In the genomic region with DNA sequence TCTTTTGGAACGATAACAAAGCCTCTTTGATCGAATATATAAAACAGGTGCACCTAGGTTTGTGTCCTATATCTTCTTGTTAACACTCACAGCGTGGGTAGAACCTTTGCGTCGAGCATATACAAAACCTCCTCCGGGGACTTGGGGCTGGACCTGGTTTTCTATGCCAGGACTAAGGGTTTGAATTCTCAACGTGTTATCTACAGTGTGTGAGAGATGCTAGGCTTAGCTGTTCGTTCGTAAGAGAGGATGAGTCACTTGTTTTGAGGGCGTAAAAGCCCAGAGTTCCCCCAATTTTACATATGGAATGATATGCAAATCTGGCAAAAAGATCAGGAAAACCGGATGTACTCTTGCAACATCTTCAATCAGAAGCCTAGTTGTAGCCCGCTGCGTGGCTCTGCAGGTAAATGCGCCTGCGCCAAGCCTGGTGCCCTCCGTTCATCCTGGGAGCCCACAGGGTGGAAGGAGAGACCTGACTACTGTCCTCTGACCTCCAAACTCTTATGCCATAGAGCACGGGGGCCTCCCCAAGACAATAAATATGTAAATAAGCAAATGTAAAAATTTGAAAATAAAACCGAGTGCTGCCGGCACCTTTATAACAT, we compare ENCODE assay signal across 7 mouse cellular contexts. TPM values are rescaled to one million over a fixed set of nuclear protein-coding genes. Genes with fewer than 3 reads are reported as not detected.
DNase-seq lines count a peak whose midpoint lies in the region; ATAC-seq and TF ChIP-seq lines count a peak whose summit lies in the region.

No protein-coding gene starts in this region.

- no peak for TF ChIP-seq CTCF in MEL (IDR thresholded peaks at IDR 0.05 in 2 of 3, conservative IDR thresholded peaks at IDR 0.05 in 1 of 3; ENCODE audit: control insufficient read depth in 1 of 3, insufficient read depth in 1 of 3, low read depth in 2 of 3, low read length in 3 of 3, poor library complexity in 1 of 3, severe bottlenecking in 1 of 3)
- no peak for TF ChIP-seq CTCF in hindbrain, postnatal 0 days (IDR thresholded peaks at IDR 0.05; ENCODE audit: low read depth)

- no peaks in the 10 kb centered on the region for H3K79me2 ChIP-seq in MEL (ENCODE audit: control insufficient read depth, insufficient read depth, low read length, poor library complexity)

- TF ChIP-seq POLR2A in MEL (IDR thresholded peaks at IDR 0.05; ENCODE audit: control insufficient read depth in 1 of 2, insufficient read depth in 1 of 2, low read depth in 1 of 2, low read length in 2 of 2, poor library complexity in 1 of 2) = no peak

- no peaks in the 10 kb centered on the region; a peak in 1 of 4 replicates for H3K27me3 ChIP-seq in MEL (ENCODE audit: control insufficient read depth in 1 of 2, insufficient read depth in 2 of 2, low read length in 2 of 2)
- H3K27me3 ChIP-seq in embryonic facial prominence, embryonic 14.5 days (replicated peaks; ENCODE audit: control insufficient read depth, insufficient read depth, low read length) = no peaks in the 10 kb centered on the region
- H3K27me3 ChIP-seq in hindbrain, postnatal 0 days (ENCODE audit: insufficient read depth, low read length) = no peaks in the 10 kb centered on the region
- H3K27me3 ChIP-seq in limb, embryonic 10.5 days (ENCODE audit: low read depth, poor library complexity, severe bottlenecking) = no peaks in the 10 kb centered on the region; the same call in 1 of the 2 replicates

- peak; percentile 49 for DNase-seq in CD4-positive, CD25-positive, alpha-beta regulatory T cell, adult 2 months (ENCODE audit: low read depth, low spot score)
- DNase-seq in MEL (ENCODE audit: low read depth, low spot score) = peak; percentile 27
- no peak for DNase-seq in embryonic facial prominence, embryonic 14.5 days (ENCODE audit: low spot score)
- DNase-seq in hindbrain, postnatal 0 days (ENCODE audit: low spot score) = peak; percentile 73
- no peak for DNase-seq in limb, embryonic 10.5 days (ENCODE audit: low spot score)
- peak; percentile 72 for DNase-seq in right cerebral cortex, adult 18-20 months
- no peak for DNase-seq in gastrocnemius, postnatal 14 days

- H3K27ac ChIP-seq in MEL (ENCODE audit: control insufficient read depth, low read depth, low read length) = no peak overlapping the region
- H3K27ac ChIP-seq in embryonic facial prominence, embryonic 14.5 days (replicated peaks; ENCODE audit: low read depth, low read length) = no peak overlapping the region; the same call in 1 of the 2 replicates
- H3K27ac ChIP-seq in hindbrain, postnatal 0 days = peak overlapping the region; percentile 83
- H3K27ac ChIP-seq in limb, embryonic 10.5 days = peak overlapping the region; percentile 62

- H3K9me3 ChIP-seq in MEL (replicated peaks; ENCODE audit: insufficient read depth, low read length) = no peaks in the 10 kb centered on the region
- H3K9me3 ChIP-seq in embryonic facial prominence, embryonic 14.5 days (ENCODE audit: control insufficient read depth, low read length) = no peaks in the 10 kb centered on the region
- no peaks in the 10 kb centered on the region for H3K9me3 ChIP-seq in hindbrain, postnatal 0 days (ENCODE audit: low read length)
- H3K9me3 ChIP-seq in limb, embryonic 10.5 days (replicated peaks) = no peaks in the 10 kb centered on the region

- peak overlapping the region in 1 of 2 experiments; percentile 8; a peak in 1 of 4 replicates for H3K4me3 ChIP-seq in MEL (ENCODE audit: control insufficient read depth in 1 of 2, insufficient read depth in 1 of 2, low read depth in 2 of 2, low read length in 2 of 2)
- H3K4me3 ChIP-seq in embryonic facial prominence, embryonic 14.5 days (ENCODE audit: low read depth, low read length) = peak overlapping the region; percentile 22
- H3K4me3 ChIP-seq in hindbrain, postnatal 0 days (ENCODE audit: low read length) = peak overlapping the region; percentile 26
- H3K4me3 ChIP-seq in limb, embryonic 10.5 days = peak overlapping the region; percentile 40

- no peak overlapping the region; the same call in 1 of the 2 replicates for H3K9ac ChIP-seq in MEL (ENCODE audit: control insufficient read depth, low read depth, low read length, poor library complexity, severe bottlenecking)
- H3K9ac ChIP-seq in embryonic facial prominence, embryonic 14.5 days (ENCODE audit: low read depth, low read length) = no peak overlapping the region
- peak overlapping the region; percentile 43 for H3K9ac ChIP-seq in hindbrain, postnatal 0 days (replicated peaks; ENCODE audit: low read length)

- peaks cover 6 to 26% of the 10 kb centered on the region in 2 experiments for H3K4me1 ChIP-seq in MEL (ENCODE audit: control insufficient read depth in 1 of 2, insufficient read depth in 2 of 2, low read length in 2 of 2)
- H3K4me1 ChIP-seq in embryonic facial prominence, embryonic 14.5 days (ENCODE audit: control insufficient read depth, insufficient read depth, low read length) = no peaks in the 10 kb centered on the region
- no peaks in the 10 kb centered on the region for H3K4me1 ChIP-seq in hindbrain, postnatal 0 days (ENCODE audit: insufficient read depth, low read length)
- H3K4me1 ChIP-seq in limb, embryonic 10.5 days = peaks cover 21% of the 10 kb centered on the region

- intact Hi-C loops in gastrocnemius, postnatal 14 days (cut with DNase I; ENCODE audit: low total_unique reads) = loop anchor here (2.0 to 5.0 kb wide), 2 partner anchors 161 to 219 kb away; no protein-coding TSS in a partner anchor

- WGBS in embryonic facial prominence, embryonic 14.5 days = 41% methylated on average over 19 of the region's 19 CpGs
- WGBS in hindbrain, postnatal 0 days = 27% methylated on average over 19 of the region's 19 CpGs
- WGBS in limb, embryonic 10.5 days = 42% methylated on average over 19 of the region's 19 CpGs

- peak overlapping the region; percentile 49 for H3K4me2 ChIP-seq in embryonic facial prominence, embryonic 14.5 days (ENCODE audit: low read depth, low read length)
- H3K4me2 ChIP-seq in hindbrain, postnatal 0 days (ENCODE audit: low read depth, low read length) = peak overlapping the region; percentile 69

- TF ChIP-seq RAD21 in MEL (IDR thresholded peaks at IDR 0.05; ENCODE audit: low read depth, low read length) = no peak

- H3K36me3 ChIP-seq in MEL (ENCODE audit: control insufficient read depth in 1 of 2, insufficient read depth in 2 of 2, low read length in 2 of 2) = peaks cover 0 to 22% of the 10 kb centered on the region in 2 experiments; a peak in 2 of 4 replicates
- no peaks in the 10 kb centered on the region for H3K36me3 ChIP-seq in embryonic facial prominence, embryonic 14.5 days (ENCODE audit: control insufficient read depth, insufficient read depth, low read length)
- no peaks in the 10 kb centered on the region for H3K36me3 ChIP-seq in hindbrain, postnatal 0 days (ENCODE audit: insufficient read depth, low read length)
- H3K36me3 ChIP-seq in limb, embryonic 10.5 days = peaks cover 20% of the 10 kb centered on the region

- no peak for TF ChIP-seq EP300 in MEL (IDR thresholded peaks at IDR 0.05; ENCODE audit: low read depth in 1 of 2, low read length in 2 of 2)

- ATAC-seq in embryonic facial prominence, embryonic 14.5 days (ENCODE audit: low read depth) = peak; percentile 20; the same call in 1 of the 2 replicates
- ATAC-seq in hindbrain, postnatal 0 days = peak; percentile 67

TF ChIP-seq in MEL, 35 proteins besides CTCF, POLR2A, EP300 and RAD21:
- TF ChIP-seq CHD1 (IDR thresholded peaks at IDR 0.05; ENCODE audit: low read depth, low read length) (no peak), MAX (IDR thresholded peaks at IDR 0.05; ENCODE audit: low read length) (no peak), NELFE (IDR thresholded peaks at IDR 0.05; ENCODE audit: low read depth, low read length) (no peak), SMC3 (IDR thresholded peaks at IDR 0.05; ENCODE audit: low read depth, low read length) (no peak), GATA1 (IDR thresholded peaks at IDR 0.05; ENCODE audit: low read depth, low read length) (0 out of 2 replicates have a peak, but pooled peaks have one; percentile 4), JUND (IDR thresholded peaks at IDR 0.05; ENCODE audit: low read depth, low read length) (no peak)

RNA-seq across cellular contexts. Expression of a gene that starts 34.4 kb away (rescaled TPM):
- 35.2 and 35.3 TPM in 2 replicates for total RNA-seq in MEL (2012; rRNA removed)
- polyA plus RNA-seq in MEL (2012; ENCODE audit: insufficient read depth in 1 of 2, insufficient read length in 2 of 2, low read depth in 1 of 2, low replicate concordance in 2 of 2, missing spikeins in 1 of 2) = 100 to 1,000 TPM in 1 of 2 experiments, 10 to 100 TPM in 1; 42.2 to 601 TPM
- polyA plus RNA-seq in embryonic facial prominence, embryonic 14.5 days (2014; fragmentation: Nextera tagmentation; extraction: Ambion mirVana) = 33.8 and 34.1 TPM in 2 replicates
- total RNA-seq in hindbrain, postnatal 0 days (2014; rRNA removed) = 28.9 and 47.8 TPM in 2 replicates
- 24.6 and 26.7 TPM in 2 replicates for polyA plus RNA-seq in hindbrain, postnatal 0 days (2015; fragmentation: Nextera tagmentation; extraction: Ambion mirVana)
- 56.3 and 62.4 TPM in 2 replicates for polyA plus RNA-seq in limb, embryonic 10.5 days (2016; fragmentation: Nextera tagmentation; extraction: Ambion mirVana)
- 10 to 100 TPM; 29.4 to 29.8 TPM for total RNA-seq in gastrocnemius, postnatal 14 days (2021)

RNA-seq across cellular contexts. Expression of a gene that starts 46.8 kb away (rescaled TPM):
- 0.04 TPM in 1 of 2 replicates, not detected in the other for total RNA-seq in MEL (2012; rRNA removed)
- polyA plus RNA-seq in MEL (2012; ENCODE audit: insufficient read depth in 1 of 2, insufficient read length in 2 of 2, low read depth in 1 of 2, low replicate concordance in 2 of 2, missing spikeins in 1 of 2) = under 1 TPM in 1 of 2 experiments, not detected in 1; 0.40 TPM
- polyA plus RNA-seq in embryonic facial prominence, embryonic 14.5 days (2014; fragmentation: Nextera tagmentation; extraction: Ambion mirVana) = 37.6 and 43.6 TPM in 2 replicates
- total RNA-seq in hindbrain, postnatal 0 days (2014; rRNA removed) = 0.75 and 2.4 TPM in 2 replicates
- polyA plus RNA-seq in hindbrain, postnatal 0 days (2015; fragmentation: Nextera tagmentation; extraction: Ambion mirVana) = 2.3 and 3.1 TPM in 2 replicates
- 22.5 and 31.5 TPM in 2 replicates for polyA plus RNA-seq in limb, embryonic 10.5 days (2016; fragmentation: Nextera tagmentation; extraction: Ambion mirVana)
- 1 to 10 TPM; 6.2 to 7.4 TPM for total RNA-seq in gastrocnemius, postnatal 14 days (2021)

Comparison
In these comparisons a context has a peak if more than half of its experiments do, and no peak if none do; other contexts are left out.
1. DNase-seq: peak in CD4-positive, CD25-positive, alpha-beta regulatory T cell, adult 2 months (single experiment), MEL (single experiment), hindbrain, postnatal 0 days (single experiment) and right cerebral cortex, adult 18-20 months (single experiment); none in embryonic facial prominence, embryonic 14.5 days (single experiment), limb, embryonic 10.5 days (single experiment) and gastrocnemius, postnatal 14 days (single experiment).
2. H3K27ac ChIP-seq: peak in hindbrain, postnatal 0 days (single experiment) and limb, embryonic 10.5 days (single experiment); none in MEL (single experiment) and embryonic facial prominence, embryonic 14.5 days (single experiment).